In the genomic region with DNA sequence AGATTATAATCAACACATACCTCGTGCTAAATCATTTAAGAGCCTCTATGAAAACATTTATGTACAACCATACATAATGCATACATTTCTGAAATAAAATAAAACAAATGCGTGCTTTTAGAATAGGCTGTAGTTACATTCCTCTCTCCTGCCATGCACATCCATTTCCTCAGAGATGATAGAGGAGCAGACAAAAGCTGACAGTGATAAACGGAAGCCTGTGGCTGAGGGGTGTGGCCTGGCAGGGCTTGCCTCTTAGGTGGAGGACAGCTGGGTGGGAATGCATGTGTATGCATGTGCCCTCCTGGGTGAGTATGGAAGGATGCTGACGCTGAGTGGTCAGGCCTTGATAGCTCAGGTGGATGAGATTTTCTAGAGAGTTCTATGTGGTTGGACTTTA, we compare ENCODE assay signal across 20 mouse cellular contexts.
DNase-seq lines count a peak whose midpoint lies in the region; TF ChIP-seq lines count a peak whose summit lies in the region.
"Had no signal": no experiment of that assay in that cellular context is flagged by ENCODE, and none has a peak within 500 bp of the region (broad histone marks: within the 10 kb centered on the region; RNA-seq: fewer than 3 reads in every experiment).

No protein-coding gene starts in this region.

- H3K9ac ChIP-seq in MEL (ENCODE audit: control insufficient read depth, low read depth, low read length, poor library complexity, severe bottlenecking): no peak overlapping the region
- H3K9ac ChIP-seq: embryonic facial prominence, embryonic 12.5 days; embryonic facial prominence, embryonic 15.5 days; forebrain, postnatal 0 days; hindbrain, embryonic 12.5 days; hindbrain, embryonic 15.5 days had no signal

- H3K4me3 ChIP-seq in MEL (ENCODE audit: control insufficient read depth in 1 of 2, insufficient read depth in 1 of 2, low read depth in 2 of 2, low read length in 2 of 2): no peak overlapping the region
- no peak overlapping the region for H3K4me3 ChIP-seq in limb, embryonic 10.5 days
- H3K4me3 ChIP-seq: embryonic facial prominence, embryonic 12.5 days; embryonic facial prominence, embryonic 15.5 days; gastrocnemius, adult 2 months; hindbrain, embryonic 12.5 days; hindbrain, embryonic 15.5 days had no signal

- peaks cover 4 to 6% of the 10 kb centered on the region in 2 experiments; a peak in 3 of 4 replicates for H3K36me3 ChIP-seq in MEL (ENCODE audit: control insufficient read depth in 1 of 2, insufficient read depth in 2 of 2, low read length in 2 of 2)
- no peaks in the 10 kb centered on the region for H3K36me3 ChIP-seq in limb, embryonic 10.5 days
- H3K36me3 ChIP-seq: embryonic facial prominence, embryonic 12.5 days; embryonic facial prominence, embryonic 15.5 days; hindbrain, embryonic 12.5 days; hindbrain, embryonic 15.5 days had no signal

- no peak for TF ChIP-seq EP300 in MEL (IDR thresholded peaks at IDR 0.05; ENCODE audit: low read depth in 1 of 2, low read length in 2 of 2)

- no peaks in the 10 kb centered on the region; a peak in 1 of 4 replicates for H3K4me1 ChIP-seq in MEL (ENCODE audit: control insufficient read depth in 1 of 2, insufficient read depth in 2 of 2, low read length in 2 of 2)
- peaks cover 46% of the 10 kb centered on the region for H3K4me1 ChIP-seq in limb, embryonic 10.5 days

- no peaks in the 10 kb centered on the region for H3K9me3 ChIP-seq in MEL (replicated peaks; ENCODE audit: insufficient read depth, low read length)
- no peaks in the 10 kb centered on the region for H3K9me3 ChIP-seq in limb, embryonic 10.5 days (replicated peaks)
- H3K9me3 ChIP-seq: embryonic facial prominence, embryonic 12.5 days; embryonic facial prominence, embryonic 15.5 days; hindbrain, embryonic 12.5 days; hindbrain, embryonic 15.5 days had no signal

- H3K27me3 ChIP-seq in MEL (ENCODE audit: control insufficient read depth in 1 of 2, insufficient read depth in 2 of 2, low read length in 2 of 2): no peaks in the 10 kb centered on the region
- peaks cover 50% of the 10 kb centered on the region for H3K27me3 ChIP-seq in limb, embryonic 10.5 days (ENCODE audit: low read depth, poor library complexity, severe bottlenecking)
- H3K27me3 ChIP-seq: embryonic facial prominence, embryonic 12.5 days; embryonic facial prominence, embryonic 15.5 days; hindbrain, embryonic 15.5 days had no signal

- no peak for TF ChIP-seq RAD21 in MEL (IDR thresholded peaks at IDR 0.05; ENCODE audit: low read depth, low read length)

- no peak overlapping the region for H3K27ac ChIP-seq in MEL (ENCODE audit: control insufficient read depth, low read depth, low read length)
- no peak overlapping the region for H3K27ac ChIP-seq in limb, embryonic 10.5 days
- H3K27ac ChIP-seq: embryonic facial prominence, embryonic 12.5 days; embryonic facial prominence, embryonic 15.5 days; gastrocnemius, adult 2 months; hindbrain, embryonic 12.5 days; hindbrain, embryonic 15.5 days had no signal

- TF ChIP-seq CTCF in MEL (IDR thresholded peaks at IDR 0.05 in 2 of 3, conservative IDR thresholded peaks at IDR 0.05 in 1 of 3; ENCODE audit: control insufficient read depth in 1 of 3, insufficient read depth in 1 of 3, low read depth in 2 of 3, low read length in 3 of 3, poor library complexity in 1 of 3, severe bottlenecking in 1 of 3): no peak

- no peaks in the 10 kb centered on the region for H3K79me2 ChIP-seq in MEL (ENCODE audit: control insufficient read depth, insufficient read depth, low read length, poor library complexity)

- TF ChIP-seq POLR2A in MEL (IDR thresholded peaks at IDR 0.05; ENCODE audit: control insufficient read depth in 1 of 2, insufficient read depth in 1 of 2, low read depth in 1 of 2, low read length in 2 of 2, poor library complexity in 1 of 2): no peak

- DNase-seq in MEL (ENCODE audit: low read depth, low spot score) (peak; percentile 60), MEL-GATA-1-ER (ENCODE audit: extremely low read depth, low read depth) (peak; percentile 13)
- peak; percentile 55 for DNase-seq in thymus, postnatal 0 days (ENCODE audit: low spot score)
- DNase-seq in thymus, postnatal 36 days: peak; percentile 12 to 29
- DNase-seq in limb, embryonic 10.5 days (ENCODE audit: low spot score): no peak
- no peak for DNase-seq in lung, adult 18-20 months
- no peak for DNase-seq in kidney, postnatal 36 days
- DNase-seq: adrenal gland, postnatal 10 days; adrenal gland, postnatal 36 days; cerebellum, adult 18-20 months; cerebellum, adult 9-10 months; cerebellum, postnatal 14 days; forebrain, postnatal 0 days; gastrocnemius, adult 2 months; gastrocnemius, postnatal 14 days; heart, adult 11 months had no signal

- 74% methylated on average over 4 of the region's 4 CpGs for WGBS in limb, embryonic 10.5 days

TF ChIP-seq in MEL, 35 proteins besides CTCF, POLR2A, EP300 and RAD21:
- TF ChIP-seq SMC3 (IDR thresholded peaks at IDR 0.05; ENCODE audit: low read depth, low read length) (no peak), SIN3A (IDR thresholded peaks at IDR 0.05; ENCODE audit: low read length) (0 out of 2 replicates have a peak, but pooled peaks have one; percentile 20)

Comparison
In these comparisons a context has a peak if more than half of its experiments do, and no peak if none do; other contexts are left out.
1. DNase-seq: peak in MEL (single experiment), MEL-GATA-1-ER (single experiment), thymus, postnatal 0 days (single experiment) and thymus, postnatal 36 days (2 of 2); none in limb, embryonic 10.5 days (single experiment), lung, adult 18-20 months (0 of 2) and kidney, postnatal 36 days (0 of 2).